Mouse (Mus musculus) lung, postnatal 10 days (tissue): ENCODE data around the gene Atp8b3.

ENCODE experiments used
- DNase-seq: peaks from one replicate; pipeline ENCODE4 v3.0.0; 2021

The Atp8b3 gene

DNA sequence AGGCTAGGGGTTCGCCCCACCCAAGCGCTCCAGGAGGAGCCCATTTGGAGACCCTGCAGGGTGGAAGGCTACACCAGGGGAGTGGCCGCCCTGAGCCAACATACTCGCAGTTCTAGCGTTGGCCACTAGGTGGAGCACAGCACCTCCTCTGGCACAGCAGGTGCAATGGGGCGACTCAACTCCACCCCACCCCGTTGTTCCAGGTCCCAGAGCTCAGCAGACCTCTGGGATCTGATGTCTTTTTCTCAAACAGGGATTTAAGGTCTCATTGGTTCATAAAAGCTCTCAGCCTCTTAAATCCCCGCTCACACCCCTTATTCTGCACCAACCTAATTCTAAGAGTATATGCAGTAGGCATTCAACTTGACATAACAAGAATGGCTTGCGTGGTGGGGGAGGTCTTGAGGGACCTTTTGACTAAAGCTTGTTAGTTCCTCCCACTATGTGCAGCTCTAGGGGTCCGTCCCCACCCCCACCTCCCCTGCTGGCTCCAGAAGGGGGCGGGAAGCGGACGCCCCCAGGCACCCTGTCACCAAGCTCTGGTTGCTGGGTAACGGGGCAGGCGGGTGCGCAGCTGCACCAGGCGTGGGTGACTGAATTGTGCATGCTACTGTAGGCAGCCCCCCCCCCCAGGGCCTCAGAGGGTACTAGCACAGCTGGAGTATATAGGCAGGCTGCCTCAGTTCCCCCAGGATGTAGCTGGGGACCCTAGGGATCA lies 27.6 kb upstream of the Atp8b3 start:
- DNase-seq, result peak; percentile 91

DNA sequence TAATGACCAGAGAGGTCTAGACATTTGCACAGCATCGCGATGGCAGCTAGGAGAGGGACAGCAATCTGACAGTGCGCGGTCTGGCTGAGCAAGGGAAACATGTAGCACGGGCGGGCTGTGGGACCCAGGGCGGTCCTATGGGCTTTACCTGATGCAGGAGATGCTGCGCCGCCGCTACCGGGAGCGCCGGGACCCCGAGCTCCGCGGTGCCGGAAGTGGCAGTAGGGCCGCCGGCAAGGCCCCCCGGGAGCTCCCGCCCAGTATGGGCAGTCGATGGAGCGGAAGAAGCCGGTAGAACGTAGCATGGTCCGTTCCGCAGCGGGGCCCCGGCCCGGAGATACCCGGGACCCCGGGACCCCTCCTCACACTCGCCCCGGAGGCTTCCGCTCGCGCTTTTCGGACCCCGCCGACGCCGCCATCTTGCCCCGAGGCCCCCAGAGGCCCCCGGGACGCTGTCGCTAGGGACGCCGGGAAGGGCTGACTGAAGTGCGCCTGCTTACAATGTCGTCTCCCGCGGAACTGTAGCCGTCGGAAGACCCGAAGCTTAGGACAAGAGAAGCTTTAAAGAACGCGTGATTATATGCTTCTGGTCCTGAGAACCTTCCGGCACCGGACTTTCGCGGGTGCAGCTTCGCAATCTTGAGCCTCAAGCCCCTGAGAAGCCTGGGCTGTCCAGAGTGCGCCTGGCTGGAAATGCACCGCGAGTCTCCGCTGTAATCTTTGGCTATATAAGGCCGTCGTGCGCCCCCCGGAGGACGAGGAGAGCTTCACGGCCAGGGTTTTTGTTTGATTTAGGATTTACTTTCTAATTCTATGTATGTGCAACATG lies 22.4 kb upstream of the Atp8b3 start, which contains the start of gene Rexo1:
Gene Rexo1, minus strand, starts transcription at position 445 of the 829 bp plus-strand sequence.
- DNase-seq, result peak; percentile 96

DNA sequence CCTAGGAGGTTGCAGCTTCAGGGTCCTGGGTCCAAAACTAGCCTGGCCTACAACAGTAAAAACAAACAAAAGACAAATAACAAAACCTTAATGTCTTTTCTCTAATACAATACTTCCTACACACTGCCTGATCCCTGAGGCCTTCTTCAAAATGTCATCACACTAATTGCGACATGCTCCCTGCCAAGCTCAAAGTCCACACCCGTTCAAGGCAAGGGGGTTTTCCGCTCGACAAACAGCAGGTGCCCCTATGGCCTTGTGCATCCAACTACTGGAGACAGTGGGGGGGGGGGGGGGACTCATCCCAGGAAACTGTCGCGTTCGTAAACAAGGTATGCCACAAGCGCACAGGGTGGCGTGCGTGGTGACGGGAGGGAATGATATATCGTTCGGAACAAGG lies 21.7 kb upstream of the Atp8b3 start:
- DNase-seq, result no peak

DNA sequence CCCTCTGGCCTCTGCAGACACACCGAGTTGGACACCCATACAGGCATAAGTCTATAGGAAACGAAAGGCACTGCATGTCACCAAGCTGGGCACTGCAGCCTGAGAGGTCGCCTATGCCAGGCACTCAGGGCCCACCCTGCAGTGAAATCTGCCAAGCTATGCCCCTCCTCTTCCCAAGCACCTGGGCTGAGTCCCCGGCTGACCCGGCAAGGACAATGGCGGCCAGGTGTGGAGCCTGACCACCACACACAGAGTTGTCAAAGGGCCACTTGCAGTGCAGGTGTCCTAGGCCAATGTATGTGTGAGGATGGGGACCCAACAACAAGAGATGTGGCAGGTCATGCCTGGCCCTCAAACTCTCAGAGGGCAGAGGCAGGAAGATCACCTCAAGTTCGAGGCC lies 20.5 kb upstream of the Atp8b3 start:
- no peak for DNase-seq

DNA sequence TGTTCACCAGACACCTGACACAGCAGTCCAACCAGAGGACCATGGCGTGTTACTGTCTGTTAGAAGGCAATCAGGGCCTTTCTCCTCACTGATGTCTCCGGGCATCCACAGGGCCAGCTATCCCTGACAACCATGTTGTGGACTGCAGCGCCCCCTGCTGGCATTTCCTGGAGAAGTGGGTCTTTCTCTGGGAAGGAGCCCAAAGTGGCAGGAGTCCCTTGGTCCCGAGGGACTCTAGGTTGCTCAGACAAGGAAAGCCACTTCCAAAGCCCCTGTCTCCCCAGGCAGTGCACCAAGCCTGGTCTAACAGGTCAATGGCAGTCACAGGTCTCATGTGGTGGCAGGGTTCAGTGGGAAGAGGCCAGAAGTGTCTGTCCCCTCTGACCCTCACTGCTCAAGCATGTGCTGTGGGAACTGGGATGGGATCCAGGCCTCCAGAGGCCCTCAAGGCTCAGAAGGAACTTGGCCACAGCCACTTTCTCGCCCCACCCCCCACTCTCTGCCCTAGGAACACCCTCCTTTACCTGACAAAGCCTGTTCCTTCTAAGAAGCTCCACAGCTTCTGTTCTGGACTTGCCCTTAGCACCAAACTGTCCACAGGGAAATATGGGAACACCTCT lies 18.5 kb upstream of the Atp8b3 start:
- DNase-seq, result peak; percentile 89

DNA sequence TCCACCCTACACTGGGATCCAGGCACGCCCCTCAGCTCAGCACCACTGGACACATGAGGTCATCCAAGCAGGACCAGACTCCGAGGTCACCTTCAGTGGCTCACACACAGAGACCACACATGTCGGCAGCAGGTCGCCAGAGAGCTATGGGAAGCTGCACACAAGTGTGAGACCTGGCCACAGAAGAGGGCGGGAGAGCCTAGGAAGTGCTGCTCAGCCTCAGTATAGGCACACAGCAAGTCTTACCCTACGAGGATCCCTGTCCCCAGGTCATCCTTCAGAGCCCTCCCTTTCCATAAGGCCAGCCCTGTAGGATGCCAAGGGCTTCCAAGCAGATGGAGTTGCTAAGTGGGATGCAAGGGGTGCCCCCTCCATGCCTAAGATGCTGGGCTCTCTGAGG lies 15.1 kb upstream of the Atp8b3 start:
- DNase-seq, result no peak

DNA sequence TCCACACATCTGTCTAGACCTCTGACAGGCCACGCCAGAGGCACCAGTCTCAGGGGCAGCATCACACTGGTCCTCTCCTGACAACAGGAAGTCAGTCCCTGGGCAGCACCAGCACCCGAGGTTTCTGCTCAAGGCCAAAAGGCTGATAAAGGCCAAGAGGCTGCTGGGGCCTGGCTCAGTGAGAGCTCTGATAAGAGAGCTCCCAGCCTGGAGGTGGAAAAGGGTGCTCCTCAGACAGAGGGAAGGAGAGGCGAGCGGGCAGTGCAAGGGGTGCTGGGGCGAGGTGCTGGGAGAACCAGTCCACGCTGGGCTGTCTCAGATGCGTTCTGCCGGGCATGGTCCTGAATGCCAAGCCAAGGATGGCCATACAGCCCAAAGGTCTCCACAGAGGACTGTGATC lies 14.7 kb upstream of the Atp8b3 start:
- DNase-seq, result no peak

DNA sequence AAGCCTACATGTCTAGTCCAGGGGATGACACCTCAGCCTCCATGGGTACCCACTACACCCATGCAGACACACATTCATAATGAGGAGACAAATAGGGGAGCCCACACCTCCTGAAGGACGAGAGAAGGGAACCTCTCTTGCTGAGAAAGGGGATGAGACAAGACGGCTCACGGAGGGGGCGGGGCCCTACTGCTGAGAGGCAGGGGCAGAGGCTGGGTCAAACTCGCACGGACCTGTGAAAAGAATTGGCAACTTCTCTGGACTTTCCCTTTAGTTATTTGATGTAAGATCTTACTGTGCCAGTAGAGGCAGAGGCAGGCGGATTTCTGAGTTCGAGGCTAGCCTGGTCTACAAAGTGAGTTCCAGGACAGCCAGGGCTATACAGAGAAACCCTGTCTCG lies 13.4 kb upstream of the Atp8b3 start:
- no peak for DNase-seq

DNA sequence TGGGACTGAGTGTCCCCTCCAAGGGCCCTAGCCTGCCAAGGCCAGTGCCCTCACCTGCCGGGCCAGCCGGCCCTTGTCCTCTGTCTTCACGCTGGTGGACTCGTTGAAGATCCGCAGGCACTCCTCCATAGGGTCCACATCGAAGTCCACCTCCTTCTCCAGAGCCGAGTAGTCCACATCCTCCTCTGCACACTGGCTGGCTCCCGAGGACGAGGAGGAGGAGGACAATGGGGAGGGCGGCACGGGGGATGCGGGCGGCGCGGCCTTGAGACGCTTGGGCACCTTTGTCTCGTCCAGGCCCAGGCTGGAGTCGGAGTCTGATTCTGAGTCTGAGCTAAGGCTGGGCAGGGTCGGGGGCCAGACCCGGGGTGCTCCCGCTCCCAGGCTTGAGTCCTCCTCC lies 10.4 kb upstream of the Atp8b3 start:
- DNase-seq, result no peak

DNA sequence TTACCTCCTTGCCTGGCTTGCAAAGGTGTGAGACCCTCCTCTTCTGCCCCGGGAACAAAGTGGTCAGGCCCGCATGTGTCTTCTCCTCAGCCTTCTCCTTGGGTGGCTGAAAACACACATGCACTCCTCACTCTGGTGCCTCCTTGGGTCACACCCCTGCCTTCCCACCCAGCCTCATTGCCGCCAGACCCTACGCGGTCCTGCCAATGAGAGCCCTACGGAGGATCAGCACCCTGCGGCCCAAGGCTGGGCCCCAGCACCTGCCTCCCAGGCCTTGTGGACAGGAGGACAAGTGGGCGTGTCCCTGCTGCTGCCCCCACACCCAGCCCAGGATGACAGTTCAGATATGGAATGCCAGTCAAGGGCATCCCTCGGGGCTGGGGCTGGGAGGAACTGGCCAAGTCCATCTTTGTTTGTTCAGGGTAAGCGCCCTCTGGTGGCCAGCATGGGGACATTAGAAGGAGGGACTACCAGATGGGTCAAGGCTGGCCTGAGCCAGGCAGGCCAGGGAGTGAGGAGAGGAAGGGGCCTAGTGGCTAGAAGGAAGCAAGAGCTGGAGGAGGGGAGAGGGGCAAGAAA lies 9.6 kb upstream of the Atp8b3 start:
- peak; percentile 79 for DNase-seq

DNA sequence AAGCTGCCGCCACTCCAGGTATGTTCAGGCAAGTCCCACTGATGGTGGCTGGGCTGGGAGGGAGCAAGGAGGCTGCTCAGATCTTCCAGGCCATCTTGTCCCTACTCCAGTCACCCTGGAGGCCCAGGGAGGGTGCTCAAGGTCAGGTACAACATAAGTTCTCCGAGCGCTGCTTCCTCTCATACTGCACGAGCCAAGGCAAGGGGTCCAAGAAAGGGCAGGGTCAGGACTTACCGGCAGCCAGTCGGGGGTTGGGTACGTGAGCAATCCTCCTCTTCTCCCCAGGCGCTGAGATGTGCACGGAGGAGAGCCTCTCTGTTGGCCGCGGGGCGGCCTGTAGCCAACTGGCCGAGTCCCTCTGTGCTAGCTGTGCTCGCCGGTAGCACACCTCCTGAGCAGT lies 8.6 kb upstream of the Atp8b3 start:
- no peak for DNase-seq

DNA sequence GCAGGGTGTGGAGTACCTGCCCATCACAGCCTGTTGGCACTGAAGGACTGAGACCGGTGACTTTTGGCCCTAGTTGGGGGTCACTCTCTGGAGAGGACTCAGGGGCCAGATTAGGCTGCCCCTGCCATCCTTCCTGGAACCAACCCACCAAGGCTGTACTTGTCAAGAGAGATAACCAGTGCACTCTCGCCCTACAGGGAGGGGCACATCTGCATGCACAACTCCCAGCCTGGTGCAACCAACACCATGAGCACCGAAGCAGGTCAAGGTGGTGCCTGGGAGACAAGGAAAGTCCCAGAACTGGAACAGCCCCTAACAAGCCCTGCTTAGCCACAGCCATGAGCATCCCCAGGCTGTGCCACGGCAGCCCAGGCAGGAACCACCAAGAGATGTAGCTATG lies 8.0 kb upstream of the Atp8b3 start:
- DNase-seq, result no peak

DNA sequence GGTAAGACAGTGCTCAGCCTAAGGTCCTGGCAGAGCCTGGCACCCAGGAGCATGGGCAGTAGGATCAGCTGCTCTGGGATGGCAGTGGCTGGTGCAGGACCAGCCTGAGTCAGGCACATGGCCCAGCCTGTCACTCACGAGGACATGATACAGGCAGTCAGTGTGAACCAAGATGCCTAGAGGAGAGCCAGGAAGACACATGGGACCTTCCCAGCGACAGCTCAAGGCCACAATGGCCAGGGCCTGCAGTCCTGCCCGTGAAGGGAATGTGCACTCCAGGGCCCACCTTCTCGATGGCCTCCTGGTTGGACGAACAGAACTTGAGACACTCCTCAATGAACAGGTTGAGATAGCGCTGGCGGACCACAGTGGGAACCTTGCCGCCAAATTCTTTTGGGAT lies 6.7 kb upstream of the Atp8b3 start:
- no peak for DNase-seq

DNA sequence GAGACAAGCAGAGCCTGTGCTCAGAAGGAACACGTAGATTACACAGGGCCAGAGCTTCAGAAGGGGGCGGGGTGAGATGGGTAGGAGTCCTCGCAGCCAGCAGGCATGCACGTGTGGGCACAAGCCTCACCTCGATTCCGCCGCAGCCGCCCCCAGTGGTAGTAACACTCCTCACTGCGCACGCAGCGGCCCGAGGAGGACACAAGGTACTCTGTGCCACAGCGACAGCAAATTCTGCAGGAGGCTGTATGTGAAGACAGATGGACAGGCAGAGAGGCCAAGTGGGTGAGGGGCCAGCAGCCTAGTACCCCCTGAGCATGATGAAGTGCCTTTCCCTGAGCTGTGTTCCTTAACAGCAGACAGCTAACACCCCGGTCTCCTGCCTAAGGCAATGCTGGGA lies 4.9 kb upstream of the Atp8b3 start:
- DNase-seq, result no peak

DNA sequence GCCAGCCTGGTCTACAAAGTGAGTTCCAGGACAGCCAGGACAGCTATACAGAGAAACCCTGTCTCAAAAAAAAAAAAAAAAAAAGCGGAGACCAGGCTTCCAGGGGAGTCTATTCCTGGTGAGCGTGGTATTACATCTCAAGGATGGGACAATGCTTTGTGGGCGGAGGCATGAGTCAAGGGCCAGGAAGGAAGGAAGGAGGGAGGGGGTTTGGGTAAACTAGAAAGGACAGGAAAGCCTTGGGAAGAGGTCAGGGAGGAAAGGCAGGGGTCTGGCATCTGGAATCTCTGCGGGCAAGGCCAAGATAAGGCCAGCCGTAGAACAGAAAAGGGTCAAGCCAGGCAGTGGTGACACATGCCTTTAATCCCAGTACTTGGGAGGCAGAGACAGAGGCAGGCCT lies 569 bp upstream of the Atp8b3 start:
- DNase-seq, result peak; percentile 39

DNA sequence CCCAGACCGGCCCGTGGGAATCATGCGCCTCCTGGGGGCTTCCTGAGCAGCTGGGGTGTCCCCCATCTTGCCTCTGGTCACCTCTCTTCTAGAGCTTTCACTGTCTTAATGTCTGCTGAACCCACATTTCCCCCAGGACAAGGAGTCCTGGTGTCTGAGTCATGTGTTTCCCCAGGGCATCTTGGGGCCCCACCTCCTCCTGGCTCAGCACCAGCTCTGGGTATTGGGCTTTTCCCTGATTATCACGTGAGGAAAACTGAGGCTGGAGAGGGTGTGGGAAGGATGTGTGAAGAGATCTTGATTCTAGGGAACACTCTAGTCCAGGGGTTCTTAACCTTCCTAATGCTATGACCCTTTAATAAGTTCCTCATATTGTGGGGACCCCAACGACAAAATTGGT lies 744 bp downstream of the Atp8b3 start:
- DNase-seq, result no peak

DNA sequence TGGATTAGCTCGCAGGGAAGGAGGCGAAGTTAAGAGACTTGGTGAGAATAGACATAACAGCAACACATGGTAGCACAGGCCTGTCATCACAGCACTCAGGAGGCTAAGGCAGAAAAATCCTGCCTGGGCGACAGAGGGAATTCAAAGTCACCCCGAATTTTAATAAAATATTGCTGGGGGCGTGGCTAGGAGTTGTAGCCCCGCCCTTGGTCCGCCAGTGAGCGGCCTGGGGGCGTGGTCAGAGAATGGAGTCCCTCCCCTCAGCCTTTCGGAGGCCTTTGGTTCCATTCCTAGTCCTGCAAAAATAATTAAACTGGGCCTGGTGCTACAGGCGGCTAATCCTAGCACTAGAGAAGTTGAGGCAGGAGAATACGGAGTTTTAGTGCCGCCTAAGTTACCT lies 3.2 kb downstream of the Atp8b3 start:
- no peak for DNase-seq

DNA sequence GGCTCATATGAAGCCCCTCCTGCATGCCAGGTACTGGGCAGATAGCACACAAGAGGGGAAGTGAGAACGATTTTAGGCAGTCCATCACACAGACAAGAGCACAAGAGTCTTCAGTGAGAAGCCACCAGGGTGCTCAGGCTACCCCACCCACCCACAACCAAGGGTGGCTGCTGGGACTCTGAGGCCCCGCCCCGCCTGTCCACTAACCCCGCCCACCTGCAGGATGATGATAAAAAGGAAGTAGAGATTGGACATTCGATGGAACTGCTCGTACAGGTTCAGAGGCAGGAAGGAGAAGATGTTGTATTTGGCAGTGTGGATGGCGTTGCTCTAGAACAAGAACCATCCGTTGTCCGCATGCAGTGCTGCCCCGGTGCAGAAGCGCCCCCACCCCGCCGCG lies 3.9 kb downstream of the Atp8b3 start:
- peak; percentile 44 for DNase-seq

DNA sequence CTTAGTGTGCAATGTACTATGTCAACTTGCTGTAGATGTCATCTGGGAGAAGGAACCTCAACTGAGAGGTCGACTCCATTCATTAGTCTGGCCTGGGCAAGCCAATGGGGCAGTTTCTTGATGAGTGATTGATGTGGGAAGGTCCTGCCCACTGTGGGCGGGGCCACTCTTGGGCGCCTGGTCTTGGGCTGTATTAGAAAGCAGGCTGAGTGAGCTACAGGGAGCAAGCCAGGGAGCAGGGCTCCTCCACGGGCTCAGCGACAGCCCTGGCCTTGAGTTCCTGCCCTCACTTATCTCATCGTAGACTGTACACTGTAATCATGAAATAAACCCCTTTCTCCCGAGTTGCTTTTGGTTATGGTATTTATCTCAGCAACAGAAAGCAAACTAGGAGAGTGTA lies 5.2 kb downstream of the Atp8b3 start:
- peak; percentile 60 for DNase-seq

DNA sequence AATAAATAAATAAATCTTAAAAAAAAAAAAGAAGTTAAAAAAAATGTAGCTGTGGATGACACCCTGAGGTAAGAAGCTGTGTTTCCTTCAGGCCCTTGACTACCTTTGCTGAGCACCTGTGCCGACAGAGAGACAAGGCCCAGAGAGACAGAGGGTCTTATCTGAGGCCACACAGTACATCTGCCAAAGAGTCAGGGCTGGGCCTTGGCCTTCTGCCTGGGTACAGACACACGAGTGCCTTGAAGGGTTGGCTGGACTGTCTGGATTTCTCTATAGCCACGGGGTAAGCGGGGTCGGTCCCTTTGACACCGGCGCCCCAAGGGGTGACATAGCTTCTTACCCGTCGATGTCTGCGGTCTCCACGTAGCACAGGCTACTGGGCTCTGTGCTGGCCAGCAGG lies 6.1 kb downstream of the Atp8b3 start:
- DNase-seq, result no peak

DNA sequence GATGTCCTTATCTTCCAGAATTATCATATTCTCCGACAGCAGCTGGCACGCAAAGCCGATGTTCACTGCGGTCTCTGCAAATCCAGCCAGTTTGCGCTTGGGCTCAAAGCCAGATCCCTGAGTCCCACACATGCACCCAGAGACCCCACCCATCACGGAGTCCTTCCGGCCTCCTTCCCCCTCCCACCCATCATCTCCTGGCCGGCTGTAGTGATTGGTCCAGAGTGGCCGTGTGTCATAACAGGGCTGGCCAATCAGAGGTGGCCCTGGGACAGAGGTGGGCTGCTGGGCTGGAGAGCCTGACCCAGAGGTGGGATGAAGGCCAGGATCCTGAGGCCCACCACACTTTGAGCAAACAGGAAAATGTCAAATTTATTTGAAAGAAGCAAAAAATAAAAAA lies 12.8 kb downstream of the Atp8b3 start:
- no peak for DNase-seq

DNA sequence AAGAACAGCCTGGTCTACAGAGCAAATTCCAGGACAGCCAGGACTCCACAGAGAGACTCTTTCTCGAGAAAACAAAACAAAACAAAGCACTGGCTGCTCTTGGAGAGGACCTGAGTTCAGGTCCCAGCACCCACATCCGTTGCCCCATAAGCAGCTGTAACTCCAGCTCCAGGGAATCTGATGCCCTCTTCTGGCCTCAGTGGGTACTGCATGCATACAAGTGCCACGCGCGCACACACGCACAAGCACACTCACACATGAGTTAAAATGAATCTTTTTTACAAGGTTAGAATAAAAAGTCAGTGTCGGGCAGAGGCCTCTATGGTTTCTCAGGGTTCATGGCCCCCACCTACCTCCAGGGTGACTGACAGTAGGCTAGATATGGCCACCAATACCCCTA lies 15.6 kb downstream of the Atp8b3 start:
- no peak for DNase-seq

DNA sequence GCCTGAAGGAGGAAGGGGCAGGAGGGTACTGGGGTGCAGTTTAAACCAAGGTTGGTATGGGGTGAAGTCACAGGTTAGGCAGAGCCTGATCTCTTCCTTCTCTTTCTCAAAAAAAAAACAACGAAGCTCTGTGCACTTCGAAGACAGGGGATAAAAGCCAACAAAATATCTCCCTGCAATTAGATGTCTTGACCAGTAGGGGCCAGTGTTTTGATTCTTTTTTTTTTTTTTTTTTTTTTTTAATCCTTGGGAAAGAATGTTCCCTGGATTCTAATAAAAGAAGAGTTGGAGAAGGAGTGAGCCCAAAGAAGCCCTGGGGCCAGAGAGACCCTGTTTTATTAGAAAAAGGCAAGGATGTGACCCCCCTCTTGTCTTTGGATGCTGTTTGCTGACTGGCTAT lies 19.6 kb downstream of the Atp8b3 start:
- no peak for DNase-seq

DNA sequence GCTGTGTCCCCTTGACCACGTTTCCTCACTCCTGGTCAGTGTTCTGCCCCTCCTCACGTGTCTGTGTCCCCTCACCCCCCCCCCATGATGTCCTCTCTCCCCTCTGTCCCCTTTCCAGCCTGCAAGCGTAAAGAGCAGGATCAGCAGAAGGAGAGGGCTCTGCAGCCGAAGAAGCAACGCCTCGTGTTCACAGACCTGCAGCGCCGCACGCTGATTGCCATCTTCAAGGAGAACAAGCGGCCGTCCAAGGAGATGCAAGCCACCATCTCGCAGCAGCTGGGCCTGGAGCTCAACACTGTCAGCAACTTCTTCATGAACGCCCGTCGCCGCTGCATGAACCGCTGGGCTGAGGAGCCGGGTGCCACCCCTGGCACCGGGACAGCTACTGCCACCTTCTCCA lies 25.2 kb downstream of the Atp8b3 start:
- no peak for DNase-seq
